Mouse (Mus musculus) kidney, postnatal 14 days (tissue): ENCODE measurements around the gene Foxk1.

ENCODE experiments used
- DNase-seq: peaks from one replicate; pipeline ENCODE4 v3.0.0; 2022; ENCODE audit warnings: mixed read lengths

The Foxk1 gene

DNA sequence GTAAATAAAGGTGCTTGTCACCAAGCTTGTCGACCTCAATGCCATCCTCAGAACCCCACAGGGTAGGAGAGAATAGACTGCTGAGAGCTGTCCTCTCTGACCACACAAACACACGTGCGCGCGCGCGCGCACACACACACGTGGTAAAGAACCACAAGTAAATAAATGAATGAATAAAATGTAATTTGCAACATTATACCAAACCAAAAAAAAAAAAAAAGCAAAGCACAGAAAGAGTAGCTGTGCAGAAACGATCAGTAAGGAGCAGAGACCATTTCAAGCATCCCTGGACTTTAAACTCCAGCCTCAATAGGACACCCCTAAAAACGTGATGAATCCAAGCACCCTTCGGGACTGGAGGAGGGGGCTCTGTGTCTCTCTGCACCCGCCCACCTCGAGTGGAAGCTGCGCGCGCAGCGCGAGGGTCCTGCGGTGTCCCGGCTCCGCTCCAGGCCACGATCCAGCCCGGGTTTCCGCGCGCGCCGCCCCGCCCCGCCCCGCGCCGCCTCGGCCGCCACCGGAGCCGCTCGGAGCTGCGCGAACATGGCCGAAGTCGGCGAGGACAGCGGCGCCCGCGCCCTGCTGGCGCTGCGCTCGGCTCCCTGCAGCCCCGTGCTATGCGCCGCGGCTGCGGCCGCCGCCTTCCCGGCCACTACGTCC, at the start of gene Foxk1:
TSS of gene Foxk1 (plus strand) at position 517 of the 660 bp plus-strand sequence.
- DNase-seq: peak; percentile 97

DNA sequence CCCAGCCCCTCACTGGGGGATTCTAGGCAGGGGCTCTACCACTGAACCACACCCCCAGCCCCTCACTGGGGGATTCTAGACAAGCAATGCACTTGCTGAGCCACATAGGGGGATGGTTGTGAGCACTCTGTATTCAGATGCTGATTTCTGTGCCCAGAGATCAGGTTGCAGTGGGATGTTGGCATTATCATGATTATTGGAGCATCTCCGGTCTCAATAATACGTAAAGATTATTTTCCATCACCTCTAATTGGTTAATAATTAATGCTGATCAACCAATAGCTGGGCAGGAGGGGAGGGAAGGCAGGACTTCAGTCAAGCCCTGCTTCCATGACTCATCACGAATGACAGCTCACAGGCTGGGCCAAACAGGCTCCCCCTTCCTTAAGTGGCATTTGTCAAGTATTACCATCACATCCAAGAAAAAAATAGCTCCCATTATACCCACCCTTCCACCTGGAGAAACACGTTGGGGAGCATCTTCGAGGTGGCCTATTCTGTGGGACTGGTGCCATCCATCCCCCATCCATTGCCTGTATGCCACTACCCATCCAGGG, 48.9 kb upstream of the Foxk1 start:
- no peak for DNase-seq

DNA sequence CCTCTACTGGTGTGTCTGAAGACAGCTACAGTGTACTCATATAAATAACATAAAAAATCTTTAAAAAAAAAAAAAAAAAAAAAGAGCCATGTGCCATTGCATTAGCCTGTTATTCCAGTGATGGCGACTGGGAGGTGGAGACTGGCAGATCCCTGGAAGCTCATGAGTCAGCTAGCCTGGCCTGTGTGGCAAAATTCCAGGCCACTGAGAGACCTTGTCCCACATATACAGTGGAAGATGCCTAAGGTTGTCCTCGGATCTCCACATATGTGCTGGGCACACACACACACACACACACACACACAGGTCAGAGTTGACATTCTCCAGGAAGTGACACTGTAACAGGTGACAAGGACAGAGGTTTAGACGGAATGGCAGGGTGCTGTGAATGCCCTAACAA, 46.2 kb upstream of the Foxk1 start:
- DNase-seq: no peak

- no peak for DNase-seq
Observed at GRCm38 (mm10) chr5:142361166-142361565, 40.1 kb upstream of the Foxk1 start.

GRCm38 (mm10) chr5:142362894-142363293, 38.4 kb upstream of the Foxk1 start:
- DNase-seq: peak; percentile 48

DNA sequence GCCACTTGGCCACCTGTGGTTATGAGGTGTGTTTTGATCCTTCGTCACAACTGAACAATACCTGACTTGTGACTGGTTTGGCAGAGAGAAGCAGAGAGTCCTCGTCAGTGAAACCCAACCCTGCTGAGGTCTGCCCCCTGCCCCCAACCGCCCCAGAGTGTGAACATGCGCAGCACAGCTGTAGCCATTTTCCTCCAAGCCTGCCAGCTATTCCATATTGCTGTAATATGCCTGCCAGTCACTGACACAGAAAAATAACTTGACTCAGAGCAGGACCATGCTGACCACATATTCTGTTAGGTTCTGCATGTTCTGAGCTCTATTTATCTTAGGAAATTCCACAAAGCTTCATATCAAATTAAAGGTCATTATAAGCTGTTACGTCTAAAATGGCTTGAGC, 37.2 kb upstream of the Foxk1 start:
- DNase-seq: no peak

DNA sequence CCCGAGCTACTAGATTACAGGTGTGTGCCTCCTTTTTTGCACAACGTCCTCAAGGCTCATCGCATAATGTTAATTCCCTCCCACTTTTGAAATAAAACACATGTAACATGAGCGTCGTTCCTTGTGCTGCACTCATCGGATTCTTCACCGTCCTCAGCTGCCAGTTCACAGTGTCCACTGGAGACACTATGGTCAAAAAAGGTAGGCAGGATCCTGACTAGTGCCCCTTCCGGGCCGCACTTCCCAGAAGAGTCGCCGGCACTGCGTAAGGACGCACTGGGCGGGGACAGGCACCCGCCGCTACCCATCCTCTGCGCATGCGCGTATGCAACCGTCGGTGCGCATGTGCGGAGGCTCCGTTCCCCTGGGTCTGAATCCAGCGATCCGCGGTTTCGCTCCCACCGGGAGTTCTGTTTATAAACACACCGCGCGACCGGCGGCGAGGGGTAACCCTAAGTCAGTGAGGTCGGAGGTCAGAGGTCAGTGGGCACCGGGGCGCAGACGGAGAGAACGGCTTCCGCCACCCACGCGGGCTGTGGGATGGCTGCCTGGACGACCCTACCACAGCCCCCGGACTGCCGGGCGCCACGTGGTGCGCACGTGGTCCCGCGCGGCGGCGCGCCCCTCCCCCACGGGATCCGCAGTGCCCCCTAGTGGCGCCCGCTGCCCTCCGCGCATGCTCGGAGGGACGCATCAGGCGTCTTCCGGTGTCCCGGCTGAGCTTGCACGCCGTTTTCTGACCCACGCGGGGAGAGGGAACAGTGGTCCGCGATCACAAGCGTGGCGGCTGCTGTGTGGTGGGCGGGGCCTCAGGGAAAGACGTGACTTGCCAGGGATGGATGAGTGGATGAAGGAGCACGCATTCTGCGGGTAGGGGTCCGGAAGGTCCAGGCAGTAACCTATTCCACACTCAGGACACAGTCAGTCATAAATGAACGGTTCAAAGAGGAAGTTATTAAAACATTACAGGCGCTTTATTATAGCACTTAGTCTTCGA, 33.9 kb upstream of the Foxk1 start:
- peak; percentile 99 for DNase-seq

DNA sequence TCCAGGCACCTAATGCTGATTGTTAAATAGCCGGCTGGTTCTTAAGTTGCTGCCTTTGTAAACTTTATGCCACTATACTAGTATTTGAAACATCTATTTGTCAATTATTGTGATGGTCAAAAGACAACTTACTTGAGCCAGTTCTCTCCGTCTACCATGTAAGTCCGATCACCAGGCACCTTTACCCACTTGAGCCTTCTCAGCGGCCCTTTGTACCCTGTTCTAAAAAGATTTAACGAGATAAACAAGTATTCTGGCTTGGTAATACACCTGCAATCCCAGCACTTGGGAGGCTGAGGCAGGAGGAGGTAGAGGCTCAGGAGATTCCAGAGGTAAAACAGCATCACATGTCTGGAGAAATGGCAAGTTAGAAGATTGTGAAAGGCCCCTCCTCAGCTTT, 33.2 kb upstream of the Foxk1 start:
- DNase-seq: no peak

DNA sequence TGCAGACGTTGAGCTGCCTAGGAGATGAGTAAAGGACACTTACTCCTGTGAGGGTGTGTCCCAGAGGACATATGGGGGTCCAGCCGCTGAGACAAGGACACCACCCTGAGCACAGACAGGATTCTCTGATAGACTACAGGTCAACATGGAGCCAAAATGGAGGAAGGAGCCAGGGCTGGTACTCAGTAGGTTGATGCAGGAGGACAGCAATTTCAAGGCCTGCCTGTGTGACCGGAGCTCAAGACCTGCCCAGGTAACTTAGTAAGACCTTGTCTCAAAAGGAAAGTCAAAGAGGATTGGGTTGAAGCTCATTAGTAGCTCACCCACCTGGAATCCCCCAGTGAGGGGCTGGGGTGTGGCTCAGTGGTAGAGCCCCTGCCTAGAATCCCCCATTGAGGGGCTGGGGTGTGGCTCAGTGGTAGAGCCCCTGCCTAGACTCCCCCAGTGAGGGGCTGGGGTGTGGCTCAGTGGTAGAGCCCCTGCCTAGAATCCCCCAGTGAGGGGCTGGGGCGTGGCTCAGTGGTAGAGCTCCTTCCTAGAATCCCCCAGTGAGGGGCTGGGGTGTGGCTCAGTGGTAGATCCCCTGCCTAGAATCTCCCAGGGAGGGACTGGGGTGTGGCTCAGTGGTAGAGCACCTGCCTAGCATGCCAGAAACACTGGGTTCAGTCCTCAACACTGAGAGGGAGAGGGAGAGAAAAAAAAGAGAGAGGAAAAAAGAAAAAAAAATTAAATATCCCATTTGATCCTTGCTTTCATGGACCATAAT, 30.7 kb upstream of the Foxk1 start:
- no peak for DNase-seq

DNA sequence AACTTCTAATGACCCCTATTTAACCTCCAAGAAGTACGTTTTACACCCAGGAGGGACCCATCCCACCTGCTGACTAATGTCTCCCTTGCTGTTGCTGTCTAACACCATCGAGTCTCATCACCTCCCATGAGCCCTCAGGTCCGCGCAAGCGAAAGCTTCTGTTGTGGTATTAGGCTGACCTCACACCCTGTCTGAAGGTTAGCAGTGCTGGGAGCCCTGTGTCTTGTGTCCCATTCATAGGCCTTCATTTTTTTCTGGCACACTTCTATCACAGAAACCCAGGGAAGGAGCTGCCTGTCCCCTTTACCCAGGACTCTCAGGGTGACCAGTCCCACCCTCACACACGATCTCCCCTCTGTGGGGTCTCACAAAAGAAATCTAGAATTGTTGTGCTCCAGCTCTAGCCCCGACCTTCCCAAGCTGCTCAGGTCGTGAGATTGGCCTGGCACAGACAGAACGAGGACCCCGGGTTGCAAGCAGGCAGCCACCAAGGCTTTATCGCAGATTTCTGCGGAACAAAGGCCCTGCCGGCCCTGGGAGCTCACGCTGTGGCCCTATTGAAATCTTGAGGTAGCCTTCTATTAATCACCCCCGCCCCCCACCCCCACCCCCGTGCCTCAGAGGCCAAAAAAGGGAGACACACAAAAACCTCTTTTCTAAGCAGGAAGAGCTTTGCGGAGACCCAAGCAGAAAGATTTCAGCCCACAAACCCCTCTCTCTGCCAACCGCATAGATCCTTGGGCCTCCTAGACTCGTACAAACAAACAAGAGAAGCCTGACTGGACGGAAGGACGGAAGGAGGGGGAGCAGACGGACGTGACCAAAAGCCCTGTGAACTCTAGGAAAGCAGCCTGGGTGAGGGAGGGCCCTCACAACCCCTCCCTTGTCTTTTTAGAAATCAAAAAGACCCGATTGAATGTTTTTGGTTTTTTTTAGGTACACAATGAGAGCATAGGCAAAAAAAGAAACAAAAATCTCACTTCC, 29.8 kb upstream of the Foxk1 start:
- DNase-seq: peak; percentile 28

GRCm38 (mm10) chr5:142372207-142372606, 29.1 kb upstream of the Foxk1 start:
- no peak for DNase-seq

DNA sequence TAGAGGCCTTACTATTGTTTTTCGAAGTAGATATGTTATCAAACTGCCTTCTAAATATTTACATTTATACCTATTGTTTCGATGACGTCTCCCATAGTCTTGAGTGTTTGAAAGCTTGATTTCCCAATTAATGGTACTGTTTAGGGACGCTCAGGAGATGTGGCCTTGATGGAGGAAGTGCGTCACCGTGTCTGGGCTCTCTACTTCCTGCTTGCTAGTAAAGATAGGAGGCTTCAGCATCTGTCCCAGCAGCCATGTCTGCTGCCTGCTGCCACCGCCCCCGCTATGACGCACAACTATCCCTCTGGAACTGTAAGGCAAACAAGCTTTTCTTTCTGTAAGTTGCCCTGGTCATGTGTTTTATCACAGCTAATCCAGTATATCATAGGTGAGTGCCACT, 27.0 kb upstream of the Foxk1 start:
- DNase-seq: no peak

GRCm38 (mm10) chr5:142375641-142376040, 25.7 kb upstream of the Foxk1 start:
- DNase-seq: no peak

DNA sequence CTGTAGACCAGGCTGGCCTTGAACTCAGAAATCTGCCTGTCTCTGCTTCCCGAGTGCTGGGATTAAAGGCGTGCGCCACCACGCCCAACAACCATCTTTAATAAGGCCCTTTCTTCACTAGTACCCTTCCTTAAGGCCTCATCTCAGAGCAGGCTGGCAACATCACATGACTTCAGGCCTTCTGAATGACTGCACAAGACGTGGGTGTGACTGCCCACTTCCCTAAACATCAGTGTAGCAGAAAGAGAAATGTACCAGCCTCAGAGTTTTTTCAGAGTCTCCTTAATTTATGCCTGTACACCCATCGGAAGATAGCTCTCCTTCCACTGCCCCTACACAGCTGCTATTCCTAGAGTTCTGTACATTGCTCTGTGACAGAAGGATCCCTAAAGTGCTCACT, 25.2 kb upstream of the Foxk1 start:
- DNase-seq: no peak

DNA sequence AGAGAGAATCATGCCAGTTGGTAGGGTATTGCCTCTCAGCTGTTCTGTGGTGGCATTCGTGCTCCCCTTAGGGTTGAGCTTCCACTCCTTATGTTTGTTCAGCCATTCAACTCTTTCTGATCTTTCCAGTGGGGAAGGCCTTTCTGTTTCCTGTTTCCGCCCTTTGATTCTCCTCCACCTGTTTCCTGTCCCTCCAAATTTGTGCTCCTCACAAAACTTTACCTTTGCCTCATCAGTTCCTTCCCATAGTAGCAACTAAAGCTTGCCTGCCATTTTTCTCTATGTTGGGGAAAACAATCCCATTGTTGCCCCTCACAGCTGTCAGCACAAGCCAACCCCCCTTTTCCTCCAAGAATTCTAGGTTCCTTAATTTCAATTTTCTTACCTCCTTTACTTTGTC, 23.2 kb upstream of the Foxk1 start:
- no peak for DNase-seq

- DNase-seq: no peak
Observed at GRCm38 (mm10) chr5:142380491-142380890, 20.8 kb upstream of the Foxk1 start.

- DNase-seq: no peak
Observed at GRCm38 (mm10) chr5:142384911-142385660, 16.2 kb upstream of the Foxk1 start.

GRCm38 (mm10) chr5:142386329-142386728, 15.0 kb upstream of the Foxk1 start:
- DNase-seq: no peak

DNA sequence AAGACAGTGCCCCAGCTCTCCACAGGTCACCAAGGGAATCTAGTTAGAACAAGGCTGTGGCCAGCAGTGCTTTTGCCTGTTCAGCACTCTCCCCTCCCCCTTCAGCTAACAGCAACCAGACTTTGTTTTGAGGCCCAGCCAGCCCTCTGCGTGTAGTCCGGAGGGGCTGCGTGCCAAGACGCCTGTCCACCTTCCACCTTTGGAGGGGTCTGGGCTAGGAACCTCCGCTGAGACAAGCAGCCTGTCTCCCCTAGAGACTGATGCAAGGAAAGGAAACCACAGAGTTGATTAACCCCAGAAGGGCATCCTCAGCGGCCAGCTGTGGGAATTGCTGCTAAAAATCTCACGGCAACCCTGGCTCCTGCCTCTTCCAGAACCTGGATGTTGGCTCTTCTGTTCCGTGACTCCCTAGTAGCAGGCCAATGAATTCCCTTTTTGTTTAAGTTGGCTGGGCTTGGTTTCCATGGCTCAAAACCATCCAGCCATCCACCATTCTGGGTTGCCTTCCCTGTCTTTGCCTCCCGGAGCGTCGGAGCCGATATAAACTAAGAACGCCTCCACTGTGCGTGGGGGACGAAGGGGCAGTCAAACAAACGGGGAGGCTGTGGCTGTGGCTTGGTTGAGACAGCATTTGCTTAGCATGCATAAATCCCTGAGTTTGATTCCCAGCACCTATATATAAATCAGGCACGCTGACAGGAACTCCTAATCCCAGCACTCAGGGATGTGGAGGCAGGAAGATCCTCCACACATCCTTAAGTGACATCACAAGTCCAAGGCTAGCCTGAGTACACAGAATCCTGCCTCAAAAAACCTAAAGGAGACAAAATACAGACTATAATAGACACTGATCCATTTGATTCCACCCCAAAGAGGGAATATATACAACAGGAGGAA, 14.3 kb upstream of the Foxk1 start:
- no peak for DNase-seq

DNA sequence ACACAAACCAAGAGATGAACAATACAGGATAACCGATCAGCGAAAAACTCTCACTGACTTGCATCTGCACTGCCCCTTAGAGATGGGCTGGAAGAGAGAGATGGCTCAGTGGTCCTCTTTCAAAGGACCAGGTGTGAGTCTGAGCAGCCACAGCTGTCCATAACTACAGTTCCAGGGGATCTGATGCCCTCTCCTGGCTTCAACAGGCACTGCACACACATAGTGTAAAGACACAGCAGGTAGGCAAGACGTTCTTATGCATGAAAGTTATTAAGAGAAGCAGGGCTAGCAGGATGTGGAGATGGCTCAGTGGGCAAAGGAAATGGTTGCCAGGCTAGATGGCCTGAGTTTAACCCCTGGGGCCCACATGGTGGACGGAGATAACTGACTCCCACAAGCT, 13.6 kb upstream of the Foxk1 start:
- no peak for DNase-seq
